Mouse (Mus musculus): Measurements from ENCODE around the gene Wfdc12. TPM values are rescaled to one million over a fixed set of nuclear protein-coding genes. Genes with fewer than 3 reads are reported as not detected.

Wfdc12 gene
- total and polyA plus RNA-seq, 3 experiments, result 2.3 to 10.5 TPM; not detected in 1

DNA sequence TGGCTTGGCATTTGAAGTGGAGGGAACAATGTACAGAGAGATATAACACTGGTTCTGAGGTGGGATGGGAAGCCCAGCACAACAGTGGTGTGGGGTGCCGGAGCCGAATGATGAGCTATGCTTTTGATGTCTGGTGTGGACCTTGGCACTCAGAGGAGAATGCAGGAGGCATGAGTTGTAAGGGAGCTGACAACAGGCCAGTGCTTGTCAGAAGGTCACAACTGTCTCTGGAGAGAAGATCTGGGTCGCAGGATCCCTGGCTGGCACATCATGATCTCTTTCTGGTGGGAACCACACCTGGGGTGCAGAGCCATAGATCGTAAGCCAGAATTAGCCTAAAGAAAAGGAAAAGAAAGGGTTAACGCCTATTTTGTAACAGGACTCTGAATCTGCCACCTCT lies 12.6 kb downstream of the Wfdc12 start:
- DNase-seq, result peak; percentile 62

DNA sequence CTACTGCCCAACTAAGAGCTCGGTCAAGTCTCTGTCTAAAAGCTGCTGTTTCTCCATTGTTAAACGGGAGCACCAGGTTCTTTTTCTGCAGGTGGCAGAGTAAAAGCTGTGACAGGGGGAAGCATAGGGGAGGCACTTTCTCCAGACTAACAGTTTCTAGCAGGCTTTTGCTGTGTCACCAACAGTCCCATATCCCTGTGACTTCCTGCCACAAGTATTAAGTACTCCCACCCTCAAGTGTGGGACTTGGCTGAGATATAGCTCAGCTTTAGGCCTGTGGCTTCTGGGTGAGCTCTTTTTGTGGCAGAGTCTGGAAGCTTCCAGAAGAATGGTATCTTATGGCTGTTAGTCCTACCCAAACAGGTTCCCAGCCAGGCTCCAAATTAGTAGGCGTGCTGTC lies 14.6 kb downstream of the Wfdc12 start:
- DNase-seq, result no peak

DNA sequence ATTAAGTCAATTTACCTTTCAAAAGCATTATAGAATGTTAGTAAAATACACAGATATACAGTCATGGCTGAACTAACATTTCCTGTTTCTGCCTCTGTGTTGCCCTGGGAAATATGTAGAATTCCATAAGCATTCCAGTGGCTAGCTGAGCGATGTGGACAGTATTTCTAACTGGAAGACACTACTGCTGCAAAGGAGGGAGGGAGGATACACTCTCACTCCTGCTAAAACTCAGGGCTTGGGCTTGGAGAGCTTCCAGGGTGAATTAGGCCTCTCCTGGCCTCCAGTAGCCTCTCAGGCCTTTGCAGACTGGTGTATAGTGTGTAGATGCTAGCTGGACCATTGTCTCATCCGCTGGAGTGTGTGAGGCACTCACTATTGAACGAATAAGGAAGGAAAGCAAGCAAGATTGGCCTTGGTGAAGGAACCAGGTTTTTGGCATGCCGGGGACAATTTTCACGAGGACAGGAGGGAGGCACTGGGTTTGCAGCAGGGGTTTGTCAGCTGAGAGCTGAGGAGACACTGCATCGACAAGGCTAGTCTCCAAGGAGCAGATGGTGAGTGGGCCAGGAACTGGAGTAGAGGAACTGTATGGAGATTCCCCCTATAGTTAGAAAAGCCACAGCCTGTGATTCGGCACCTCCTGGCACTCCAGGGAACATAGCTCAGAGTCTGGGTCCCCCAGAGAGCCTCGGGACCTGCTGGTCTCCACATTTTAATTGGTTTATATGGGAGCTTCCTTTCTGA lies 15.6 kb downstream of the Wfdc12 start:
- DNase-seq, result no peak

GRCm38 (mm10) chr2:164173394-164173793 lies 17.0 kb downstream of the Wfdc12 start:
- DNase-seq, result peak; percentile 26

DNA sequence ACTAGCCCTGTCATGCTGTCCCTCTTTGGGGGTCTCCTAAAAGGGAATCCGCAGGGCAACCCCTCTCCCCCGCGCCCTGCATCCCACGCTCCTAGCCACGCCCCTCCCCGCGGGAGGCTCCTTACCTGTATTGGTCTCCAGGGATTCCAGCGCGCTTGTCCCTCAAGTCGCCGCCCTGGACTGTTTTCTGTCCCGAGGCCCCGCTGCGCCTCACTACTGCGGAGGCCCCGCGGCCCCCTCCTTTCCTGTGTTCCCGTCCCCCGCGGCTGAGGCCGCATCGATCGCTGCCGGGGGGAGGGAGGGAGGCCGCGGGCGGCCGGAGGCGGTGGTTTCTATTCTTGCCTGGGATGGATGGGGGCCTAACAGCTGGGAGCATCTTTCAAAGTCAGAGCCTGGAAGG lies 19.5 kb downstream of the Wfdc12 start, which contains the start of gene Kcns1:
Gene Kcns1, minus strand, starts transcription at position 212 of the 400 bp plus-strand sequence.
- no peak for DNase-seq

DNA sequence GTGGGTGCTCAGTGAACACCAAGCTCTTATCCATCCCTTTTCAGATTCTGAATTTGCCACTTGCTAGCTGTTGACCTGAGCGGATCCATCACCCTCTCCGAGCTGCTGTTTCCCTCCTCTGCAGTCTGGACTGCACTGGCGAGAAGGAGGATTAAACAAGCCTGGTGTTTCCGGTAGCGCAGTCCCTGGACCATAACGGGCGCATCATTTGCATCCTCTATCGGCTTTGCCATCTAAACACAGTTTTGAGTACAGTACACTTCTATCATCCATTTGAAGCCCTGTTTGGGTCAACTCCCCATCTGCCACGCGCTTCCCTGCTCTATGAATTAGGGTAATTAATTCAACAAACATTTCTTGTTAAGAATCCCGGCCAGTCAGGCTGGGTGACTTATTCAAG lies 20.1 kb downstream of the Wfdc12 start:
- DNase-seq, result no peak

GRCm38 (mm10) chr2:164168571-164168946 lies 21.8 kb downstream of the Wfdc12 start:
- no peak for DNase-seq

GRCm38 (mm10) chr2:164167752-164168570 lies 22.4 kb downstream of the Wfdc12 start:
- no peak for DNase-seq

DNA sequence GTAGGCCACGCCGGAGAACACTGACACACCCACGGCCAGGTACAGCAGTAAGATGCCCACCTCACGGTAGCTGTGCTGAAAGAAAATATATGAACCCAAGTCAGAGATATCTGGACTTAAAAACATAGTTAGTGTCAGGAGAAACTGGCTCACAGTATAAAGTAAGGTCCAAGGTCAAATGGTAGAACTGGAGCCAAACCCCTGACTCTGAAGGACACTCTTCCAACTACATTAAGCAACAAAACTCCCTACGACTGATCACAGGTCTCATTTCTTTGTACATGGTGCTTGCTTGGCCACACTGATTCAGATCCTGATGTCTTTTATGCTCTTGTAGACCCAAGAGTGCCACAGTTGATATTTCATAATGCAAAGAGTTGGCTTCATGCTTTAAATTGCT lies 25.5 kb downstream of the Wfdc12 start:
- DNase-seq, result peak; percentile 66

DNA sequence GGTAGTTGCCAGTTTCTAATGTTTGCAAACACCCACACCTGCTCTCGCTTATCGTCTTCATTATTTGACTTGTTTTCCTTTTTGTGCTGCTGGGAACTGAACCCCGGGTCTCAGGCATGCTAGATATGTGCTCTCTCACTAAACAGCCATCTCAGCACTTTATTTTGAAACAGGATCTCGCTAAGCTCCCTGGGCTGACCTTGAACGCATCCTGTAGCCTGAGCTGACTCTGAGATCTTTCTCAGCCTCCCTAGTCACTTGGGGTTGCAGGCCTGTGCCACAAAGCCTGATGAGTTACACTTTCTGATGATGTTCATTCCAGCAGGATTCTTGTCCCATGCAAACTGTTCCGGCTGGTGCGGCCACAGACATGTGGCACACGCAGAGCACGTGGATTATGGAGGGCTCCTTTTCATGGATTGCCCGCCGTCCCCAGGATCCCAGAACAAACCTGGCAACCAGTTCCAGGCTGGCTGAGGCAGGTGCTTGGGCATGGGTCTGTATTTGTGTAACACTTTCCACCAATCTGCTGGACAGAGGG lies 28.8 kb downstream of the Wfdc12 start:
- DNase-seq, result no peak

DNA sequence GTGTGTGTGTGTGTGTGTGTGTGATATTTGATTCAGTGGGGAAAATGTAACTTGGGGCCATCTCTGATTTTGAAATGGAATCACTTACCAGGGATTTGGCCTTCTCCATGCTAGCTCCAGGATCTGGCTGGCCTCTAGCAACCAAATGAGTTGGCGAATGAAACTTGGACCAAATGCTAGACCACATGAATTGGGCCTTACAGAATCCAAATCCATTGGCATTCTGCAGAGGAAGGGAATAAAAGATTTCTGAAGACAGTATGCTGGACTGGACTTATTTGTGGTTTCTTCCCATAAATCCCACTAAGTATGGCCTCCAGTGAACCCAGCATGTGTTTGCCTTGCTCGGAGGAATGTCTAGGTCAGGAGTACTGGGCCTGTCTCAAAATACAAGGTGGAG lies 31.6 kb downstream of the Wfdc12 start:
- no peak for DNase-seq

DNA sequence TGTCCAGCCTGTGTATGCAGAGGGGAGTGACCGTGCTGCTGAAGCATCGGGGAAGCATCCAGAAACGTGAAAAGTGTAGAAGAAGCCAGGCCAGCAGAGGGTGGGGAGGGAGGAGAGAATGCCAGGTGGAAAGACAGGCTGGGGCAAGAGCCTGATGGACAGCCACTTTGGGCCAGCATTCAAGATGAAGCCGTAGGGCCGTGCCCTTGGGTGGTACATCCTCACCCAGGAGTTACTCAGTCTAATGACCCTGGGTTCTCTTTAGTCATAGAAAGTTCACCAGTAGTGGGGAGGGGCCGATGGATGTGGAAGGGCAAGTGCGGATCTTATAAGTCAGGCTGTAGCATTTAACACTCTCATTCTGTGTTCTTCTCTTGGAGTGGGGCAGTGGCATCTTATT lies 34.2 kb downstream of the Wfdc12 start:
- peak; percentile 69 for DNase-seq

DNA sequence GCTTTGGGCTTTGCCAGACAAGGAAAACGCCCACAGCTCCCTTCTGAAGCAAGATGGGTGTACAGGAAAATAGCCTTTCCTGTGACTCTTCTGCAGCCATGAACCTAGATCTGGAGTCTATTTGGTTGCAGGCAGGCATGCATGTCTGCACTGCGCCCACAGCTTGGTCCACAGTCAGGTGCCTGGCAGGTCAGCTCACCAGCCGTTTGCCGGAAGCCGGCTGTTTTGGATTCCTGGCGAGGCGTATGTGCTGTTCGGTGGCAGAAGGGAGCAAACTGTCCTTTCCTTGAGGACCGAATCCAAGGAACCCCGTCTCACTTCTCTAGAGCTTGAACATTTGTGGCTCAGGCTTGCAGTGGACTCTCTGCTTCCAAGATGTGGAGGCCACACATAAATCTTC lies 36.4 kb downstream of the Wfdc12 start:
- DNase-seq, result no peak

GRCm38 (mm10) chr2:164152341-164152740 lies 38.1 kb downstream of the Wfdc12 start:
- DNase-seq, result no peak

DNA sequence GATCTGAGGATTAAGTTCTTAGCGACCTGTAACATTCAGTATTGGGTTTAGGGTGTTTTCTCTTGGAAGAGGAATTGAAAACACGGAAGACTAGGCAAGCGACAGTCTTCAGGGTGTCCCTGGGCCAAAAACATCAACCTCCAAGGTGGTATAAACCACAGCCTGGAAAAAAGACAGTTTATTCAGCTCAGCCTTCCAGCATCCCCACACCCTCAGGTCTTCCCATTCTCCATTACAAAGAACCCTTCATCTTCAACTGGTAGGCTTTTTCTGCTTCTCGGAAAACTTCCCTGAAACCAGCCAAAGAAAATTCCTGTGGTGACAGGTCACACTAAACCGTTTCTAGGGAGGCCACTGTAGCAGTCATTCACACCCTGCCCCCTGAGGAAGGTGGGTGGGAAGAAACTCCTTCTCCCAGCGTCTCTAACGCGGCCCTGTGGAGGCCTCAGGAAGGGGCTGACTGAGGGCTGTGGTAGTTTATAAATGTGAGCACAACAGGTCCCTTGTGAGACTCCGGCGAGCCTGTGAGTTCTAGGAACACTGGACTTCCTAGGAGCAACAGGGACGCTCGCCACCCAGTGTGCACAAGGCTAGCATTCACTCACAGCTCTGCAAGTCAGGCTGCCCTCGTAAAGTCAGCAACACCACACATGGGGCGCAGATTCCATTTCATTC lies 40.2 kb downstream of the Wfdc12 start:
- no peak for DNase-seq

DNA sequence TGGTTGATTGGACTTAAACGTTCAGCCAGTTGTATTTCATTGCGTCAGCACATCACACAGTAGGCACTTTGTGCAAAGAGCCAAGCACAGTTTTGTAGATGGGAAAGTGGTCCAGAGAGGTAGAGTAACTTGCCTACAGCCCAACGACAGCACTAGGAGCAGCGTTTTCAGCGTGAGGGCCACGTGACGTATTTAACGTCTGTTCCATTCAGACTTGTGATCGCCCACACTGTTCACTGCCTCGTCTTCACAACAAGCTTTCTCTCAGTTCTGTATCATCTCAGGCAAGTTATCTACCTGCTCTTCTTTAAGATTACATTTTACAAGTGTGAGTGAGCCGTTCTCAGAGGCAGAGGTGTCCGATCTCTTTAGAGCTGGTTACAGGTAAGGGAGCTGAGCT lies 43.9 kb downstream of the Wfdc12 start:
- no peak for DNase-seq

DNA sequence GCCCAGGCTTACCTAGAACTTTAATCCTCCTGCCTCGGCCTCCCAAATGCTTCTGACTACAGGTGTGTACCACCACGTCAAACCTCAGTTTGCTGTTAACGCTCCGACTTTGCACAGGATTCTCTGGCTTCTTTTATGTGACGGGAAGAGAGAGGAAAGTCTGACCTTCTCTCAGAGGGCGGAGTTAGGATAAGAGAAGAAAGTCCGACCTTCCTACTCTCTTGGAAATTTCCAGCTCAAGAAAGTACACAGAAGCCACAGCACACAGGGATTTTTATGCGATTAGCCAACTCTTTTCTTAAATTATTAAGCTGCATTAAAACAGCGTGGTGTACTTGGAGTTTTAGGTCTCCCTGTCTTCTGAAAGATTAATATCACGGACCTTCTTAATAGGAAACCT lies 45.9 kb downstream of the Wfdc12 start:
- peak; percentile 49 for DNase-seq

- peak; percentile 39 for DNase-seq
These were observed 46.4 kb downstream of the Wfdc12 start for GRCm38 (mm10) chr2:164144025-164144424.

- peak; percentile 45 for DNase-seq
These were observed 48.4 kb downstream of the Wfdc12 start for GRCm38 (mm10) chr2:164142021-164142420.

All from adrenal gland, adult 2 months (tissue).